Mouse (Mus musculus): ENCODE measurements at regions not wholly inside any gene's neighbourhood (a gene's known extent, or its start where the extent isn't known, plus 50 kb on each side); places are given as distances from the start of the nearest gene placed in this dataset.

DNA sequence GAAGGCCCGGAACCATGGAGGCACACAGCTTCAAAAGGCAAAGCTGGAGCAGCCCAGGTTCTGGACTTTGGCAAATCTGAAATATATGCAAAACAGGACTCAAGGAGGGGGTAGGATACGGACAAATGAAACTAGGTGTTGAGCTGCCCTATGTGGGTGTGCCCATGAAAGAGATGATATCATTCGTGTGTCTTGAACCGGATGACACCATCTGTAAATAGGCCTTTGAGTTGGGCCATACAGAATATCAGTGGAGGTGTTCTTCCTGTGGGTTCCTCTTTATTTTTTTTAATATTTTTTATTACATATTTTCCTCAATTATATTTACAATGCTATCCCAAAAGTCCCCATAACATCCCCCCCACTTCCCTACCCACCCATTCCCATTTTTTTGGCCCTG is 478.1 kb downstream of the Prdm13 start:
- 94% methylated on average over 4 of the region's 4 CpGs for WGBS
- Histone ChIP-seq H3K27ac (no peak overlapping the region), H3K36me3 (no peaks in the 10 kb centered on the region), H3K4me1 (replicated peaks) (no peaks in the 10 kb centered on the region), H3K4me3 (no peak overlapping the region), H3K9me3 (no peaks in the 10 kb centered on the region), H3K27me3 (ENCODE audit: insufficient read depth, poor library complexity, severe bottlenecking) (no peaks in the 10 kb centered on the region)
- DNase-seq (ENCODE audit: low spot score) = no peak

DNA sequence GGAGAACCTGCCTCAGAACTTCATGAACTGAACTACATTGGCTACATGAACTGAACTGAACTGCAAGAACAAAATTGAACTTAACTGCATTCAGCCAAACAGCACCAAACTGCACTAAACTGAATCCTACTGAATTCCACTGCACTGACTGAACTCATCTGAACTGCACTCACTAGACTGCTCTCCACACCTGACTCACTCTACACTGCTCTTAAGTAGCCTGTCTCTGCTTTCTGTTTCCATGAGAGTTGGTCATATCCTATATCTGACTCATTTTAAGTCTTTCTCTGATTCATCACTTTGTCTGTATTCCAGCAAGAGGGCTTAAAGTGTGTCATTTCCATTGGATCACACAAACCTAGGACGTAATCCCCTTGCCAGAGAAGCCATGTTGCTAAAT is 490.1 kb downstream of the Prdm13 start:
- no peaks in the 10 kb centered on the region for H3K9me3 ChIP-seq
- H3K36me3 ChIP-seq = no peaks in the 10 kb centered on the region
- no peak overlapping the region for H3K27ac ChIP-seq
- no peak for DNase-seq (ENCODE audit: low spot score)
- H3K4me1 ChIP-seq (replicated peaks) = no peaks in the 10 kb centered on the region
- H3K27me3 ChIP-seq (ENCODE audit: insufficient read depth, poor library complexity, severe bottlenecking) = no peaks in the 10 kb centered on the region
- WGBS = 86% methylated on average over 1 of the region's 1 CpGs
- no peak overlapping the region for H3K4me3 ChIP-seq

DNA sequence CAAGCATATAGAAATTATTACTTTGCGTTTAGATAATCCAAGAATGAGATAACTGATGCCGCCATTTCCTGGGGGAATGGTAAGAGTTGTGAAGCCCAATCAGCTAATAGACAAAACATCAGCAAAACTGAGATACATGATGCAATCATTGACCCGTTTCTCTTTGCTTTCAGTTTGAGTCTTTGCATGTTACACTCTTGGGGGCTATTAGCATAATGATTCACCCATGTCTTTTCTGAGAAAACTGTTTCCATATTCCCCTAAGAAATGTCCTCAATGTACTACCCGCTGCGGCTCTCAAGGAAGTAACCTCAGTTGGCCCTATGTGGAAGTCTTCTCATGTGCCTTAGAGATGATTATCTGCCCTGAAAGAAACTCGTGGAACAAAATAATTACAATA is 512.0 kb downstream of the Prdm13 start:
- WGBS = 87% methylated on average over 6 of the region's 6 CpGs
- Histone ChIP-seq H3K4me3 (no peak overlapping the region), H3K4me1 (replicated peaks) (no peaks in the 10 kb centered on the region), H3K27ac (no peak overlapping the region), H3K9me3 (no peaks in the 10 kb centered on the region), H3K36me3 (no peaks in the 10 kb centered on the region), H3K27me3 (ENCODE audit: insufficient read depth, poor library complexity, severe bottlenecking) (no peaks in the 10 kb centered on the region)
- DNase-seq (ENCODE audit: low spot score) = no peak

DNA sequence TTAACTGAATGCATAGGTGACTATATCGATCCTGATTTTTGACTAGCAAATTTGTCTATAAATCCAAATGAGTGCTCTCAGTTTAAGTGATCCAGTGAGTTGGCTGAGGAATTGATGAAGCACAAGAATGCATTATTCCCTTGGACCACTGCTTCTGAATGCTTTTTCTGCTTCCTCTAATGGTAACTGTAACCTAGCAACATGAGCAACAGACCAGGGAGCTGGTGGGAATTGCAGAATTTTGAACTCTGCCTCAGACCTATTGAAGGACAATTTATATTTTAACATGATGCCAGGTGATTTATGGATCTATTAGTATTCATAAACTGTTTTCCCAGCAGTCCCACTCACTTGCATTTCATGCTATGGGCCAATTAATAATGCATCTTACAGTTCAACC is 512.7 kb downstream of the Prdm13 start:
- Histone ChIP-seq H3K27ac (no peak overlapping the region), H3K9me3 (no peaks in the 10 kb centered on the region), H3K27me3 (ENCODE audit: insufficient read depth, poor library complexity, severe bottlenecking) (no peaks in the 10 kb centered on the region), H3K36me3 (no peaks in the 10 kb centered on the region), H3K4me1 (replicated peaks) (no peaks in the 10 kb centered on the region), H3K4me3 (no peak overlapping the region)
- DNase-seq (ENCODE audit: low spot score) = no peak
- WGBS = 92% methylated on average over 1 of the region's 1 CpGs

DNA sequence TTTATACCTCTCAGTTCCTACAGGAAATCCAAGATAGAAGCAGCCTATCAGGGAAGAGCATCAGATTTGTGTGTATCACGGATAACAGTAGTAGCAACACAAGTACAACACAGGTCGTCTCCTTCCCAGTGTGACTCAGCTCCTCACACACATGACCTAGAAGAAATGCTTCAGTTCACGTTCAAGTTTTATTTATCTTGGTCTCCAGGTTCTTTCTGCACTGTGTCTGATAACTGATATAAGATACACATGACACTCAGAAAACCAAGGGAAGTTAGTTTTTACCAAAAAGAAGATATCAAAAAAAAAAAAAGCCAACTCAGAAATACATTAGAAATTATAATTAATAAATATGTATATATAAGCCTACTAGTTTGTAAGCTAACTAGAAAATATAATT is 515.0 kb downstream of the Prdm13 start:
- no peak overlapping the region for H3K27ac ChIP-seq
- no peaks in the 10 kb centered on the region for H3K27me3 ChIP-seq (ENCODE audit: insufficient read depth, poor library complexity, severe bottlenecking)
- WGBS = 88% methylated on average over 3 of the region's 3 CpGs
- H3K4me3 ChIP-seq = no peak overlapping the region
- no peaks in the 10 kb centered on the region for H3K4me1 ChIP-seq (replicated peaks)
- H3K9me3 ChIP-seq = no peaks in the 10 kb centered on the region
- no peaks in the 10 kb centered on the region for H3K36me3 ChIP-seq
- no peak for DNase-seq (ENCODE audit: low spot score)

DNA sequence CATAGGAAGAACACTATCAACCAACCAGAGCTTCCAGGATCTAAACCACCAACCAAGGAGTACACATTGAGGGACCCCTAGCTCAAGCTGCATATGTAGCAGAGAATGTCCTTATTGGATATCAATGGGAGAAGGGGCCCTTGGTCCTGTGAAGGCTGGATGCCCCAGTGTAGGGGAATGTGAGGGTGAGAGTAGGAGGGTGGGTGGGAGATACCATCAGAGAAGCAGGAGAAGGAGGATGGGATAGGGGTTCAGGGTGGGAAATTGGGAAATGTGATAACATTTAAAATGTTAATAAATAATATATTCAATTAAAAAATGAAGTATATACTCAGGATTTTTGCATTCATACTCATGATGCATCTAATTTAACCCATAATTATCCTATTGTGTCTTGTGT is 523.6 kb downstream of the Prdm13 start:
- Histone ChIP-seq H3K4me1 (replicated peaks) (no peaks in the 10 kb centered on the region), H3K36me3 (no peaks in the 10 kb centered on the region), H3K4me3 (no peak overlapping the region), H3K27me3 (ENCODE audit: insufficient read depth, poor library complexity, severe bottlenecking) (no peaks in the 10 kb centered on the region), H3K9me3 (no peaks in the 10 kb centered on the region), H3K27ac (no peak overlapping the region)
- DNase-seq (ENCODE audit: low spot score) = no peak

DNA sequence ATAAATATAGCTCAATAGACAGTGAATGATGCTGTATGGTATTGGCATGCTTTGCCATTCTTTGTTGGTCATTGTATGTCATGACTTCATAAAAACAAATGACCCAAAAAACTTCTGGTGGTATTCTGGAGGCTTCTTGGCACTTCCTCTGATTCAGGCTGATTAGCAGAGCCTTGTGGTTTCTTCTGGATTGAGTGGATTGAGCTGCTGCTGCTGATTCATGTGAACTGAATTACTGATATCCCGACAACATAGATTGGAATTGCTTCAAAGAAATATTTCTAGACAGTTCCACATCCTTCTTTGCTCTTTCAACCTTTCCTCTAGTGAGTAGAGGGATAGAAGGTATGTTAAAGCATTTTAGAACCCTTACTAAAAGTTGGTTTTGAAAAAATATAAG is 559.9 kb downstream of the Prdm13 start:
- no peak overlapping the region for H3K27ac ChIP-seq
- H3K4me3 ChIP-seq = no peak overlapping the region
- no peak for DNase-seq (ENCODE audit: low spot score)
- H3K9me3 ChIP-seq = peaks cover 4% of the 10 kb centered on the region; the same call in 1 of the 2 replicates
- 92% methylated on average over 1 of the region's 1 CpGs for whole genome bisulfite sequencing
- no peaks in the 10 kb centered on the region for H3K27me3 ChIP-seq (ENCODE audit: insufficient read depth, poor library complexity, severe bottlenecking)
- H3K36me3 ChIP-seq = no peaks in the 10 kb centered on the region
- no peaks in the 10 kb centered on the region for H3K4me1 ChIP-seq (replicated peaks)

DNA sequence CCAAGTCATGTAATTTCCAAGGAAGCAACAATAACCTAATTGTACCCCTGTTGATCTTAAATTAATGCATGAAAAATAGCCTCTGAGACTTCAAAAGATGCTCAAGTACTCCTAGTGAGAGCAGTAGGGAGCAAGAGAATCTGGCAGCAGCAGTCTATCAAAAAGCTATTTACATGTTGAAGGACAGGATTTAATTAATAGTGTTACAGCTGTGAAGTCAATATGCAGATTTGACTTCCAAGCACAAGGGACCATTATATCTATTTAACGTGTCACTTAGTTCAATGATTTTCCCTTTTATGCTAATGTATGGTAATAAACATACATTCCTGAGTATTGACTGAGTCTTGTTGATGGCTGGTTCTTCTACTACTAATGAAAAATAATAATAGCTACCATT is 590.0 kb downstream of the Prdm13 start:
- DNase-seq (ENCODE audit: low spot score) = no peak
- no peaks in the 10 kb centered on the region for H3K27me3 ChIP-seq (ENCODE audit: insufficient read depth, poor library complexity, severe bottlenecking)
- 53% methylated on average over 1 of the region's 1 CpGs for WGBS
- H3K4me3 ChIP-seq = no peak overlapping the region
- no peak overlapping the region for H3K27ac ChIP-seq
- H3K4me1 ChIP-seq (replicated peaks) = no peaks in the 10 kb centered on the region
- no peaks in the 10 kb centered on the region for H3K36me3 ChIP-seq
- H3K9me3 ChIP-seq = no peaks in the 10 kb centered on the region

DNA sequence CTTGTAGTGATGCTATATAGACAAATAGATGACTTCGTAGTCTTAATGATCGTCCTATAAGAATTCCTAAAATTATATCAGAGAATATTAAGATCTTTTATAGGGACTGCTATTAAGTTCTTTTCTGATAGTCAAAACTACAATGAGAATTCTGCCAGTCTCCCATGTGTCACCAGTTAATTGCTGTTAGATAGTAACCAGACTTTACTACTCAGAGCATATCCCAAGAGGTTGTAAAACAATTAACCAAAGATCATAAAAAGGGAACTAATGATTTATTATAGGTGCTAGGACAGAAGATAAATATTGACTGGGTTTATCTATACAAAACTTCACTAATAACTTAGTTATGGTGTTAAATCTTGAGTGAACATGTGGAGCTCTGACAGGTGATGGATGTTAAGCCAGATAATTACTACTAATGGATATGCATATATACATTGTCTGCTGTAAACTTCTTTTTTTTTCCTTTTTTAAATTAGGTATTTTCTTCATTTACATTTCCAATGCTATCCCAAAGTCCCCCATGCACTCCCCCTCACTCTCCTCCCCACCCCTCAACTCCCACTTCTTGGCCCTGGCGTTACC is 615.5 kb downstream of the Prdm13 start:
- Histone ChIP-seq H3K4me3 (no peak overlapping the region), H3K27ac (no peak overlapping the region), H3K4me1 (replicated peaks) (no peaks in the 10 kb centered on the region), H3K27me3 (ENCODE audit: insufficient read depth, poor library complexity, severe bottlenecking) (no peaks in the 10 kb centered on the region), H3K36me3 (no peaks in the 10 kb centered on the region), H3K9me3 (0 out of 2 replicates have a peak, but pooled peaks cover 5% of the 10 kb centered on the region)
- DNase-seq (ENCODE audit: low spot score) = no peak
- WGBS = 87% methylated on average over 3 of the region's 3 CpGs

Data from hindbrain, embryonic 10.5 days (tissue).